Mouse (Mus musculus) heart, adult 2 months (tissue): ENCODE measurements around the gene Smpdl3b. TPM values are rescaled to one million over a fixed set of nuclear protein-coding genes. Genes with fewer than 3 reads are reported as not detected.

ENCODE experiments used
- DNase-seq, 2 experiments: peaks; one replicate each; pipeline ENCODE4 v3.0.0; 2021
- H3K27ac ChIP-seq: fragments of 200-600 bp; 2 replicates; pipeline ENCODE4 v1.8.1; 2022
- H3K27me3 ChIP-seq: fragments of 200-500 bp; 2 replicates; pipeline ENCODE4 v1.6.1; 2012; ENCODE audit warnings: mild to moderate bottlenecking, low read length, inconsistent platforms, mixed read lengths; ENCODE audit not compliant: control insufficient read depth, insufficient read depth
- H3K36me3 ChIP-seq: fragments of 200-500 bp; 2 replicates; pipeline ENCODE4 v1.6.1; 2012; ENCODE audit warnings: low read length, inconsistent platforms; ENCODE audit not compliant: control insufficient read depth, insufficient read depth
- H3K4me1 ChIP-seq: fragments of 200-500 bp; 2 replicates; pipeline ENCODE4 v1.6.1; 2011; ENCODE audit warnings: low read length; ENCODE audit not compliant: control insufficient read depth, insufficient read depth
- H3K4me3 ChIP-seq: fragments of 200-600 bp; 2 replicates; pipeline ENCODE4 v1.8.1; 2022
- H3K79me2 ChIP-seq: fragments of 200-500 bp; replicated peaks from 2 replicates; pipeline ENCODE4 v1.6.1; 2012; ENCODE audit warnings: mild to moderate bottlenecking, inconsistent platforms, low read length, moderate library complexity, mixed read lengths; ENCODE audit not compliant: control insufficient read depth, insufficient read depth
- H3K9ac ChIP-seq: fragments of 200-500 bp; 2 replicates; pipeline ENCODE4 v1.6.1; 2012; ENCODE audit warnings: low read depth, mild to moderate bottlenecking, control low read depth, inconsistent platforms, low read length, mixed read lengths
- CTCF ChIP-seq: fragments of 200-600 bp; IDR thresholded peaks from 2 replicates; pipeline ENCODE4 v1.8.1; 2022; ENCODE audit warnings: antibody characterized with exemption, mild to moderate bottlenecking, moderate library complexity
- EP300 ChIP-seq: fragments of 200-500 bp; IDR thresholded peaks from 2 replicates; pipeline ENCODE4 v1.6.1; 2011; ENCODE audit warnings: low read depth, low read length, control low read depth; ENCODE audit not compliant: insufficient read depth
- POLR2A ChIP-seq: fragments of 200-500 bp; IDR thresholded peaks from 2 replicates; pipeline ENCODE4 v1.6.1; 2011; ENCODE audit warnings: mild to moderate bottlenecking, low read depth, low read length, control low read depth; ENCODE audit not compliant: insufficient read depth
- WGBS: fragments of 180-500 bp; shearing (Covaris S2); methylation state at CpG from one replicate; pipeline ENCODE4 v1.1.7; 2018; 5-methylcytosine and 5-hydroxymethylcytosine counted together
- intact Hi-C: fragments of 180-260 bp; cut with DNase I; formaldehyde crosslinking; loops from one replicate; pipeline ENCODE4 v1.15.1; 2025
- polyA plus RNA-seq: library from polyadenylated mRNA; depleted of rRNA; stranded (reverse); fragments of >200 nt; gene quantifications from 2 replicates; pipeline ENCODE4 v1.2.3, GENCODE M21; 2012; rRNA removed
- total RNA-seq, 2 experiments: library from RNA; stranded (reverse); gene quantifications; 2 replicates each; pipeline ENCODE4 v1.2.3; 2021

Smpdl3b gene
- total and polyA plus RNA-seq, 3 experiments = 0.82 to 1.3 (median 0.86) TPM

- TF ChIP-seq POLR2A = no peak
- TF ChIP-seq EP300 = no peak
- TF ChIP-seq CTCF = no peak
- Histone ChIP-seq H3K4me3 (no peak overlapping the region), H3K27me3 (no peaks in the 10 kb centered on the region), H3K79me2 (no peaks in the 10 kb centered on the region), H3K36me3 (no peaks in the 10 kb centered on the region), H3K4me1 (no peaks in the 10 kb centered on the region), H3K9ac (no peak overlapping the region), H3K27ac (no peak overlapping the region)
- intact Hi-C loops = no loop called here
- no peak for DNase-seq
- 97% methylated on average over 7 of the region's 7 CpGs for WGBS
Observed at GRCm38 (mm10) chr4:132713181-132713580, 43.9 kb downstream of the Smpdl3b start.

GRCm38 (mm10) chr4:132706885-132707284, 50.2 kb downstream of the Smpdl3b start:
- no peaks in the 10 kb centered on the region for H3K79me2 ChIP-seq
- no peaks in the 10 kb centered on the region for H3K4me1 ChIP-seq
- TF ChIP-seq EP300 (no peak), POLR2A (no peak), CTCF (no peak)
- H3K27ac ChIP-seq = no peak overlapping the region
- no peaks in the 10 kb centered on the region for H3K27me3 ChIP-seq
- H3K9ac ChIP-seq = no peak overlapping the region
- no peak for DNase-seq
- WGBS = 97% methylated on average over 8 of the region's 8 CpGs
- no peak overlapping the region for H3K4me3 ChIP-seq
- intact Hi-C loops = no loop called here
- no peaks in the 10 kb centered on the region; the same call in 1 of the 2 replicates for H3K36me3 ChIP-seq

GRCm38 (mm10) chr4:132702076-132702475, 55.0 kb downstream of the Smpdl3b start:
- no peak for TF ChIP-seq POLR2A
- no peak for TF ChIP-seq EP300
- TF ChIP-seq CTCF = no peak
- Histone ChIP-seq H3K27ac (no peak overlapping the region), H3K79me2 (no peaks in the 10 kb centered on the region), H3K9ac (no peak overlapping the region), H3K4me1 (no peaks in the 10 kb centered on the region), H3K27me3 (no peaks in the 10 kb centered on the region), H3K36me3 (no peaks in the 10 kb centered on the region), H3K4me3 (no peak overlapping the region)
- WGBS = 97% methylated on average over 5 of the region's 5 CpGs
- intact Hi-C loops = no loop called here
- DNase-seq = no peak

- 91% methylated on average over 3 of the region's 3 CpGs for WGBS
- Histone ChIP-seq H3K79me2 (no peaks in the 10 kb centered on the region), H3K4me1 (no peaks in the 10 kb centered on the region), H3K4me3 (no peak overlapping the region), H3K36me3 (peaks cover 2% of the 10 kb centered on the region; the same call in 1 of the 2 replicates), H3K9ac (no peak overlapping the region), H3K27ac (no peak overlapping the region), H3K27me3 (no peaks in the 10 kb centered on the region)
- DNase-seq = no peak
- TF ChIP-seq CTCF (no peak), EP300 (no peak), POLR2A (no peak)
- intact Hi-C loops = no loop called here
Observed at GRCm38 (mm10) chr4:132693366-132693765, 63.7 kb downstream of the Smpdl3b start.

- Histone ChIP-seq H3K27ac (no peak overlapping the region), H3K27me3 (no peaks in the 10 kb centered on the region), H3K4me1 (no peaks in the 10 kb centered on the region), H3K79me2 (no peaks in the 10 kb centered on the region), H3K9ac (no peak overlapping the region), H3K4me3 (no peak overlapping the region), H3K36me3 (no peaks in the 10 kb centered on the region)
- DNase-seq = no peak
- 55% methylated on average over 2 of the region's 2 CpGs for WGBS
- intact Hi-C loops = no loop called here
- TF ChIP-seq POLR2A = no peak
- TF ChIP-seq EP300 = no peak
- no peak for TF ChIP-seq CTCF
Observed at GRCm38 (mm10) chr4:132689634-132690033, 67.4 kb downstream of the Smpdl3b start.

Other genes starting within 250 kb of the Smpdl3b start
- gene Sesn2, start 246.8 kb downstream of the Smpdl3b start, total RNA-seq = 1 to 10 TPM; 2.5 to 3.3 TPM
- 3.4 and 4.3 TPM in 2 replicates for gene Sesn2, start 246.8 kb downstream of the Smpdl3b start, polyA plus RNA-seq
- gene Atpif1, start 223.6 kb downstream of the Smpdl3b start, total RNA-seq = 100 to 1,000 TPM; 287 to 299 TPM
- gene Atpif1, start 223.6 kb downstream of the Smpdl3b start, polyA plus RNA-seq = 146 and 164 TPM in 2 replicates
- gene Dnajc8, start 221.7 kb downstream of the Smpdl3b start, total RNA-seq = 10 to 100 TPM; 53.3 to 58.8 TPM
- gene Dnajc8, start 221.7 kb downstream of the Smpdl3b start, polyA plus RNA-seq = 29.1 and 40.0 TPM in 2 replicates
- gene Ptafr, start 193.2 kb downstream of the Smpdl3b start, total RNA-seq = 1 to 10 TPM; 1.7 to 1.8 TPM
- gene Ptafr, start 193.2 kb downstream of the Smpdl3b start, polyA plus RNA-seq = 3.1 and 4.4 TPM in 2 replicates
- 10 to 100 TPM; 29.8 to 31.8 TPM for gene Eya3, start 118.3 kb downstream of the Smpdl3b start, total RNA-seq
- gene Eya3, start 118.3 kb downstream of the Smpdl3b start, polyA plus RNA-seq = 26.6 and 41.7 TPM in 2 replicates
- gene Xkr8, start 24.7 kb downstream of the Smpdl3b start, total RNA-seq = 1 to 10 TPM; 1.2 to 2.9 TPM
- 1.6 and 3.3 TPM in 2 replicates for gene Xkr8, start 24.7 kb downstream of the Smpdl3b start, polyA plus RNA-seq
- gene Rpa2, start 11.1 kb upstream of the Smpdl3b start, total RNA-seq = 10 to 100 TPM; 10.5 to 12.4 TPM
- gene Rpa2, start 11.1 kb upstream of the Smpdl3b start, polyA plus RNA-seq = 9.9 and 14.9 TPM in 2 replicates
- 1 to 10 TPM; 1.7 to 2.1 TPM for gene Themis2, start 39.1 kb upstream of the Smpdl3b start, total RNA-seq
- gene Themis2, start 39.1 kb upstream of the Smpdl3b start, polyA plus RNA-seq = 2.4 and 4.5 TPM in 2 replicates
- gene Ppp1r8, start 85.9 kb upstream of the Smpdl3b start, total RNA-seq = 10 to 100 TPM; 18.2 to 19.3 TPM
- gene Ppp1r8, start 85.9 kb upstream of the Smpdl3b start, polyA plus RNA-seq = 18.2 and 33.1 TPM in 2 replicates
- 10 to 100 TPM; 32.5 to 32.8 TPM for gene Stx12, start 127.3 kb upstream of the Smpdl3b start, total RNA-seq
- 16.2 and 31.7 TPM in 2 replicates for gene Stx12, start 127.3 kb upstream of the Smpdl3b start, polyA plus RNA-seq
- gene Fam76a, start 165.3 kb upstream of the Smpdl3b start, total RNA-seq = 10 to 100 TPM; 29.5 to 45.1 TPM
- gene Fam76a, start 165.3 kb upstream of the Smpdl3b start, polyA plus RNA-seq = 13.3 and 16.3 TPM in 2 replicates
- gene Fgr, start 216.8 kb upstream of the Smpdl3b start, total RNA-seq = under 1 TPM; 0.43 to 0.47 TPM
- gene Fgr, start 216.8 kb upstream of the Smpdl3b start, polyA plus RNA-seq = 0.73 and 1.7 TPM in 2 replicates